Mouse (Mus musculus): ENCODE data around the gene Itga9.

Itga9 gene

GRCm38 (mm10) chr9:118725128-118725527 is 118.6 kb downstream of the Itga9 start:
- DNase-seq (ENCODE audit: low read depth, low spot score) = no peak

- no peak for DNase-seq (ENCODE audit: low read depth, low spot score)
Measured at GRCm38 (mm10) chr9:118726550-118726949, 120.1 kb downstream of the Itga9 start.

GRCm38 (mm10) chr9:118728296-118728695 is 121.8 kb downstream of the Itga9 start:
- no peak for DNase-seq (ENCODE audit: low read depth, low spot score)

GRCm38 (mm10) chr9:118728987-118729386 is 122.5 kb downstream of the Itga9 start:
- DNase-seq (ENCODE audit: low read depth, low spot score) = no peak

- DNase-seq (ENCODE audit: low read depth, low spot score) = no peak
Measured at GRCm38 (mm10) chr9:118730172-118730571, 123.7 kb downstream of the Itga9 start.

GRCm38 (mm10) chr9:118730871-118731390 is 124.4 kb downstream of the Itga9 start:
- DNase-seq (ENCODE audit: low read depth, low spot score) = no peak

- no peak for DNase-seq (ENCODE audit: low read depth, low spot score)
Measured at GRCm38 (mm10) chr9:118731650-118732049, 125.2 kb downstream of the Itga9 start.

GRCm38 (mm10) chr9:118733601-118734000 is 127.1 kb downstream of the Itga9 start:
- DNase-seq (ENCODE audit: low read depth, low spot score) = no peak

- DNase-seq (ENCODE audit: low read depth, low spot score) = no peak
Measured at GRCm38 (mm10) chr9:118737124-118737523, 130.6 kb downstream of the Itga9 start.

- no peak for DNase-seq (ENCODE audit: low read depth, low spot score)
Measured at GRCm38 (mm10) chr9:118737601-118738137, 131.2 kb downstream of the Itga9 start.

GRCm38 (mm10) chr9:118738311-118738710 is 131.8 kb downstream of the Itga9 start:
- DNase-seq (ENCODE audit: low read depth, low spot score) = no peak

GRCm38 (mm10) chr9:118739071-118739470 is 132.6 kb downstream of the Itga9 start:
- no peak for DNase-seq (ENCODE audit: low read depth, low spot score)

GRCm38 (mm10) chr9:118739659-118740058 is 133.2 kb downstream of the Itga9 start:
- DNase-seq (ENCODE audit: low read depth, low spot score) = no peak

GRCm38 (mm10) chr9:118741268-118741667 is 134.8 kb downstream of the Itga9 start:
- no peak for DNase-seq (ENCODE audit: low read depth, low spot score)

GRCm38 (mm10) chr9:118749335-118749949 is 143.0 kb downstream of the Itga9 start:
- DNase-seq (ENCODE audit: low read depth, low spot score) = no peak

GRCm38 (mm10) chr9:118750828-118751227 is 144.3 kb downstream of the Itga9 start:
- DNase-seq (ENCODE audit: low read depth, low spot score) = no peak

GRCm38 (mm10) chr9:118752376-118752775 is 145.9 kb downstream of the Itga9 start:
- DNase-seq (ENCODE audit: low read depth, low spot score) = no peak

GRCm38 (mm10) chr9:118759462-118759861 is 153.0 kb downstream of the Itga9 start:
- DNase-seq (ENCODE audit: low read depth, low spot score) = no peak

- DNase-seq (ENCODE audit: low read depth, low spot score) = no peak
Measured at GRCm38 (mm10) chr9:118761953-118762590, 155.6 kb downstream of the Itga9 start.

- DNase-seq (ENCODE audit: low read depth, low spot score) = no peak
Measured at GRCm38 (mm10) chr9:118762759-118763158, 156.3 kb downstream of the Itga9 start.

- no peak for DNase-seq (ENCODE audit: low read depth, low spot score)
Measured at GRCm38 (mm10) chr9:118763203-118763602, 156.7 kb downstream of the Itga9 start.

GRCm38 (mm10) chr9:118763646-118764045 is 157.2 kb downstream of the Itga9 start:
- DNase-seq (ENCODE audit: low read depth, low spot score) = no peak

- no peak for DNase-seq (ENCODE audit: low read depth, low spot score)
Measured at GRCm38 (mm10) chr9:118765059-118765458, 158.6 kb downstream of the Itga9 start.
